Mouse (Mus musculus): Measurements from ENCODE around the gene Dguok.
A peak's percentile ranks its signal among the peaks of the same experiment; 100 is the strongest.

GRCm38 (mm10) chr6:83500462-83500861 lies 6.3 kb downstream of the Dguok start:
- TF ChIP-seq CTCF (IDR thresholded peaks at IDR 0.05; ENCODE audit: borderline replicate concordance, insufficient read depth, low read length) (peak; percentile 28; the same call in 1 of the 2 replicates), POLR2A (IDR thresholded peaks at IDR 0.05; ENCODE audit: low read depth, low read length) (no peak)

Data from embryonic fibroblast, embryonic 13.5 days (primary cell).